Mouse (Mus musculus) hindbrain, embryonic 12.5 days (tissue): ENCODE results near the gene Slc25a39. TPM values are rescaled to one million over a fixed set of nuclear protein-coding genes. Genes with fewer than 3 reads are reported as not detected.

ENCODE experiments used
- ATAC-seq: fragments of 200-750 bp; cut with Nextera tagmentation; 2 replicates; pipeline ENCODE4 v1.8.0; 2017; ENCODE audit warnings: moderate TSS enrichment; ENCODE audit not compliant: low FRiP score
- H3K27ac ChIP-seq: fragments of 300-500 bp; sonication (generic); 2 replicates; pipeline ENCODE4 v1.5.1; 2016; ENCODE audit warnings: mild to moderate bottlenecking
- H3K27me3 ChIP-seq: fragments of 300-500 bp; sonication (generic); 2 replicates; pipeline ENCODE4 v1.6.1; 2016; ENCODE audit warnings: mild to moderate bottlenecking
- H3K36me3 ChIP-seq: fragments of 300-500 bp; sonication (generic); 2 replicates; pipeline ENCODE4 v1.6.1; 2016; ENCODE audit warnings: mild to moderate bottlenecking
- H3K4me1 ChIP-seq: fragments of 300-500 bp; sonication (generic); 2 replicates; pipeline ENCODE4 v1.6.1; 2016
- H3K4me2 ChIP-seq: fragments of 300-500 bp; sonication (generic); replicated peaks from 2 replicates; pipeline ENCODE4 v1.6.1; 2016; ENCODE audit warnings: mild to moderate bottlenecking
- H3K4me3 ChIP-seq: fragments of 300-500 bp; sonication (generic); 2 replicates; pipeline ENCODE4 v1.5.1; 2016; ENCODE audit warnings: mild to moderate bottlenecking
- H3K9ac ChIP-seq: fragments of 300-500 bp; sonication (generic); 2 replicates; pipeline ENCODE4 v1.6.1; 2016; ENCODE audit warnings: mild to moderate bottlenecking, moderate library complexity
- H3K9me3 ChIP-seq: fragments of 300-500 bp; sonication (generic); replicated peaks from 2 replicates; pipeline ENCODE4 v1.6.1; 2016; ENCODE audit warnings: mild to moderate bottlenecking
- WGBS: fragments of 180-500 bp; shearing (Covaris S2); methylation state at CpG from one replicate; pipeline ENCODE4 v1.1.7; 2016; 5-methylcytosine and 5-hydroxymethylcytosine counted together
- microRNA-seq: library from miRNA; unstranded; fragments of <30 nt; microRNA quantifications from one replicate; pipeline ENCODE4, GENCODE M21; 2017
- polyA plus RNA-seq: library from polyadenylated mRNA; unstranded; fragments of >200 nt; fragmentation: Nextera tagmentation; extraction: Ambion mirVana; gene quantifications from 2 replicates; pipeline ENCODE4 v1.2.1, GENCODE M21; 2016

Slc25a39 gene
- polyA plus RNA-seq, 1 experiment from 2014 or later: 157 TPM

DNA sequence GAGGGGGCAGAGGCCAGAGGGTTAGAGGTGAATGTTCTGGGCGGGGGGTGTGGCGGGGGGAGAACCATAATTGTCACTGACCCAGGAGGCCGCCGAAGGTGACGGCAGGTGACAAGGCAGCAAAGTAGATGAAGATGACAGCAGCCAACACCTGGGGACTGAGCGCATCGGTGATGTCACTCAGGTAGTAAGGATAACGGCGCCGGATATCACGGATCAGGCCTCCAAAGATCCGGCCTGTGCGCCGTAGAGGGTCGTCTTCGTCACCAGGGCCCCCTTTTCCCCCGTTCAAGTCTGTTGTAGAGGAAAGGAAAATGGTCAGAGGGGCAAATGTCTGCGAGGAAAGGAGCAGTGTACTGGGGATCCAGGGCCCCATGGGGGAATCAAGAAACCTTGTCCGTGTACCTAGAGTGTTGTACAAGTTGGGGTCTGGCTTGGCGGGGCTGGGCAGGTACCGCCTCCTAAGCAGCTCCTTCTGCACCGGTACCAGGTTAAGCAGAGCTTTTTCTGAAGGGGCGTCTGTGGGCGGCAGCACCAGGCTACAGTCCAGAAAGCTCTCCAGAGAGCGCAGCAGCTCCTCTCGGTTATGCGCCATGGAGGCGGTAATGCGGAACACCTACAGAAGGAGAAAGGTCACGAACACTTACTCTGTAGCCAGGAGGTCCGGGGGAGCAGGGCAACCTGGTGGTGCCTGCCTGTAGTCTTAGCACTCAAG, 51.0 kb downstream of the Slc25a39 start:
- H3K4me3 ChIP-seq: no peak overlapping the region
- no peaks in the 10 kb centered on the region for H3K4me1 ChIP-seq
- no peaks in the 10 kb centered on the region for H3K36me3 ChIP-seq
- H3K27ac ChIP-seq: no peak overlapping the region
- H3K9ac ChIP-seq: no peak overlapping the region
- WGBS: 75% methylated on average over 31 of the region's 31 CpGs
- peaks cover 14% of the 10 kb centered on the region; the same call in 1 of the 2 replicates for H3K27me3 ChIP-seq
- H3K9me3 ChIP-seq: no peaks in the 10 kb centered on the region
- ATAC-seq: no peak
- no peak overlapping the region for H3K4me2 ChIP-seq

DNA sequence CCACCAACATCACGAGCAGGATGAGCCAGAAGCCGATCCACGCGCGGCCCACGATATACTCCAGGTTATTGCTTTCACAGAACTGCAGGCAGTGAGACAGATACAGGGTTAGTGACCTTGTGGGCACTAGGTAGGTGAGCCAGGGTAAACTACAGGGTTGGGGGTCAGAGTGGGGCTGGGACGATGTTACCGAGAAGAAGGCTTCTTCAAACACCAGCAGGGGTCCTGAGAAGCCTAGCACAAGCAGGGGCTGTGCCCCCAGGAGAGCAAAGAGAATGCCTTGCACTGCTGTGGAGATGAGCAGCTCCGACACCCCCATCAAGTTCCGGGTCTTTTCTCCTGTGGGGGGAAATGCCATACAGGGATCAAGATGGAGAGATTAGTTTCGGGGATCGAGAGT, 51.6 kb downstream of the Slc25a39 start:
- H3K9ac ChIP-seq: no peak overlapping the region
- no peaks in the 10 kb centered on the region for H3K9me3 ChIP-seq
- H3K4me3 ChIP-seq: no peak overlapping the region
- ATAC-seq: no peak
- H3K27me3 ChIP-seq: peaks cover 14% of the 10 kb centered on the region; the same call in 1 of the 2 replicates
- 77% methylated on average over 12 of the region's 12 CpGs for WGBS
- H3K36me3 ChIP-seq: no peaks in the 10 kb centered on the region
- no peaks in the 10 kb centered on the region for H3K4me1 ChIP-seq
- no peak overlapping the region for H3K4me2 ChIP-seq
- no peak overlapping the region for H3K27ac ChIP-seq

DNA sequence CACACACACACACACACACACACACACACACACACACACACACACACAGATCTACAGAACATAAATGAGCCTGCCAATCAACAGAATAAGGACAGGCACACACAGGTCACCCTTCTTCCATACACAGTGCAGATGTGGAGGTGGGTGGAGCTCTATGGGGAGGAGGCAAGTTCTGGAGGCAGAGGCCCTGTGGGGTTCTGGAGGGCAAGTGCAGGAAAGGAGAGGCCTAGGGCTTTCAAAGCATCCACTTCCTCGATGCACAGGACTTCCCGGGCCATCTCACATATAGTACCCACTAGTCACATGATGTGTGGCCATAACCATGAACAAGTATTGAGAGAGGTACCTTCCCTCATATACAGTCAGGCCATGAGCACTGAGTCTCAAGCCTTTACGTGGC, 52.2 kb downstream of the Slc25a39 start:
- WGBS: 87% methylated on average over 3 of the region's 3 CpGs
- no peak overlapping the region for H3K4me2 ChIP-seq

DNA sequence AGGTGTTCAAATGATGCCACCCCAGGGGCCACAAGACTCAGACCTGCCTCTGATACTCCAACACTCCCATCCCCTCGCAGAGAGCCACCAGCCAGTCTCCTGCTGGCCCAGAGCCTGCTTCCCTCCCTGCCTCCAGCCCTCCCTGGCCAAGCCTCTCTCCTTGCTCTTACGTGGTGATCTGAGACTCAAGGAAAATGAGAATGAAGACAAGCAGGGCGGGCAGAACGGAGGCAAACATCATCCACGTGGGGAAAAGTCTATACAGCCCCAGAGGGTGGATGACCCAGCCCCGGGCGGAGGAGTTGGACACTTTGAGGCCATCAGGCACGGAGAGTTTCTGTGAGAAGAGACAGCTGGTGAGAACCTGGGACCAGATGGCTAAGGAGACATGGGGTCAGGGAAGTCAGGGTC, 54.7 kb downstream of the Slc25a39 start:
- WGBS: 50% methylated on average over 8 of the region's 8 CpGs
- H3K4me1 ChIP-seq: no peaks in the 10 kb centered on the region
- H3K9ac ChIP-seq: no peak overlapping the region
- H3K9me3 ChIP-seq: no peaks in the 10 kb centered on the region
- no peak overlapping the region for H3K4me2 ChIP-seq
- ATAC-seq: no peak
- peaks cover 10% of the 10 kb centered on the region; the same call in 1 of the 2 replicates for H3K27me3 ChIP-seq
- H3K36me3 ChIP-seq: no peaks in the 10 kb centered on the region
- H3K4me3 ChIP-seq: no peak overlapping the region
- H3K27ac ChIP-seq: no peak overlapping the region

More for the DNA sequence above, 52.2 kb downstream of the Slc25a39 start:
- Histone ChIP-seq H3K27me3 (peaks cover 14% of the 10 kb centered on the region; the same call in 1 of the 2 replicates), H3K27ac (no peak overlapping the region), H3K4me1 (no peaks in the 10 kb centered on the region), H3K9me3 (no peaks in the 10 kb centered on the region), H3K36me3 (no peaks in the 10 kb centered on the region), H3K4me3 (no peak overlapping the region), H3K9ac (no peak overlapping the region)
- ATAC-seq: no peak

Small RNAs within 50 kb of the gene (microRNA-seq; reads per million reads assigned to microRNA genes)
- not detected for gene Mir6930

Other genes with a start within 250 kb of the Slc25a39 start
- gene Lsm12, start 222.7 kb downstream of the Slc25a39 start, polyA plus RNA-seq: 114 TPM in 2 replicates
- gene G6pc3, start 218.3 kb downstream of the Slc25a39 start, polyA plus RNA-seq: 26.8 and 27.0 TPM in 2 replicates
- gene Hdac5, start 177.8 kb downstream of the Slc25a39 start, polyA plus RNA-seq: 97.2 and 103 TPM in 2 replicates
- gene BC030867, start 159.1 kb downstream of the Slc25a39 start, polyA plus RNA-seq: 9.4 and 12.5 TPM in 2 replicates
- not detected in 2 replicates for gene Asb16, start 139.2 kb downstream of the Slc25a39 start, polyA plus RNA-seq
- 67.9 and 68.4 TPM in 2 replicates for gene Tmub2, start 123.0 kb downstream of the Slc25a39 start, polyA plus RNA-seq
- gene Atxn7l3, start 111.3 kb downstream of the Slc25a39 start, polyA plus RNA-seq: 28.5 and 29.7 TPM in 2 replicates
- 101 and 111 TPM in 2 replicates for gene Ubtf, start 88.2 kb downstream of the Slc25a39 start, polyA plus RNA-seq
- gene Slc4a1, start 41.7 kb downstream of the Slc25a39 start, polyA plus RNA-seq: 30.8 and 33.5 TPM in 2 replicates
- 125 and 140 TPM in 2 replicates for gene Rundc3a, start 14.5 kb downstream of the Slc25a39 start, polyA plus RNA-seq
- gene Grn, start 22.4 kb upstream of the Slc25a39 start, polyA plus RNA-seq: 96.9 and 101 TPM in 2 replicates
- 21.5 and 22.8 TPM in 2 replicates for gene Fam171a2, start 39.7 kb upstream of the Slc25a39 start, polyA plus RNA-seq
- gene Itga2b, start 62.2 kb upstream of the Slc25a39 start, polyA plus RNA-seq: 7.1 and 8.5 TPM in 2 replicates
- 74.6 and 76.7 TPM in 2 replicates for gene Gpatch8, start 148.4 kb upstream of the Slc25a39 start, polyA plus RNA-seq
- 4.3 and 4.8 TPM in 2 replicates for gene Gm11627, start 171.5 kb upstream of the Slc25a39 start, polyA plus RNA-seq
- 39.9 and 40.8 TPM in 2 replicates for gene Fzd2, start 196.4 kb upstream of the Slc25a39 start, polyA plus RNA-seq